Mouse (Mus musculus) midbrain, embryonic 15.5 days (tissue): ENCODE measurements at regions not wholly inside any gene's neighbourhood (a gene's known extent, or its start where the extent isn't known, plus 50 kb on each side); places are given as distances from the start of the nearest gene placed in this dataset.

Experiments
- ATAC-seq: fragments of 200-750 bp; cut with Nextera tagmentation; replicated peaks from 2 replicates; pipeline ENCODE4 v1.8.0; 2017; ENCODE audit warnings: moderate TSS enrichment
- H3K27ac ChIP-seq: fragments of 300-500 bp; sonication (generic); 2 replicates; pipeline ENCODE4 v1.5.1; 2015; ENCODE audit warnings: mild to moderate bottlenecking, inconsistent platforms
- H3K27me3 ChIP-seq: fragments of 300-500 bp; sonication (generic); replicated peaks from 2 replicates; pipeline ENCODE4 v1.6.1; 2015; ENCODE audit warnings: inconsistent platforms
- H3K36me3 ChIP-seq: fragments of 300-500 bp; sonication (generic); replicated peaks from 2 replicates; pipeline ENCODE4 v1.6.1; 2015; ENCODE audit warnings: inconsistent platforms
- H3K4me1 ChIP-seq: fragments of 300-500 bp; sonication (generic); 2 replicates; pipeline ENCODE4 v1.6.1; 2015; ENCODE audit warnings: inconsistent platforms
- H3K4me2 ChIP-seq: fragments of 300-500 bp; sonication (generic); 2 replicates; pipeline ENCODE4 v1.6.1; 2015; ENCODE audit warnings: inconsistent platforms, mild to moderate bottlenecking, moderate library complexity
- H3K4me3 ChIP-seq: fragments of 300-500 bp; sonication (generic); 2 replicates; pipeline ENCODE4 v1.5.1; 2015; ENCODE audit warnings: mild to moderate bottlenecking, inconsistent platforms
- H3K9ac ChIP-seq: fragments of 300-500 bp; sonication (generic); 2 replicates; pipeline ENCODE4 v1.6.1; 2015; ENCODE audit warnings: mild to moderate bottlenecking, inconsistent platforms
- H3K9me3 ChIP-seq: fragments of 300-500 bp; sonication (generic); 2 replicates; pipeline ENCODE4 v1.6.1; 2016; ENCODE audit warnings: inconsistent platforms
- WGBS: fragments of 180-500 bp; shearing (Covaris S2); methylation state at CpG from one replicate; pipeline ENCODE4 v1.1.7; 2015; ENCODE audit warnings: mixed read lengths; 5-methylcytosine and 5-hydroxymethylcytosine counted together

- no peak overlapping the region for H3K4me3 ChIP-seq
- H3K9me3 ChIP-seq = no peaks in the 10 kb centered on the region
- H3K4me2 ChIP-seq = no peak overlapping the region
- H3K36me3 ChIP-seq = no peaks in the 10 kb centered on the region
- no peaks in the 10 kb centered on the region for H3K4me1 ChIP-seq
- 49% methylated on average over 4 of the region's 4 CpGs for WGBS
- no peak overlapping the region for H3K27ac ChIP-seq
- no peak overlapping the region for H3K9ac ChIP-seq
- no peak for ATAC-seq
- H3K27me3 ChIP-seq = no peaks in the 10 kb centered on the region
Measured at GRCm38 (mm10) chr7:111969198-111969887, 54.0 kb upstream of the Usp47 start.

GRCm38 (mm10) chr7:111968261-111968660 is 55.0 kb upstream of the Usp47 start:
- no peak overlapping the region for H3K9ac ChIP-seq
- H3K27me3 ChIP-seq = no peaks in the 10 kb centered on the region
- no peak overlapping the region for H3K27ac ChIP-seq
- H3K4me1 ChIP-seq = no peaks in the 10 kb centered on the region
- H3K9me3 ChIP-seq = no peaks in the 10 kb centered on the region
- H3K36me3 ChIP-seq = no peaks in the 10 kb centered on the region
- H3K4me2 ChIP-seq = no peak overlapping the region
- ATAC-seq = no peak
- H3K4me3 ChIP-seq = no peak overlapping the region
- 29% methylated on average over 5 of the region's 5 CpGs for WGBS

- H3K36me3 ChIP-seq = no peaks in the 10 kb centered on the region
- H3K27ac ChIP-seq = no peak overlapping the region
- no peak overlapping the region for H3K9ac ChIP-seq
- no peak for ATAC-seq
- H3K9me3 ChIP-seq = no peaks in the 10 kb centered on the region
- WGBS = 86% methylated on average over 3 of the region's 3 CpGs
- no peak overlapping the region for H3K4me2 ChIP-seq
- H3K4me3 ChIP-seq = no peak overlapping the region
- no peaks in the 10 kb centered on the region for H3K4me1 ChIP-seq
- H3K27me3 ChIP-seq = no peaks in the 10 kb centered on the region
Measured at GRCm38 (mm10) chr7:111966716-111967115, 56.6 kb upstream of the Usp47 start.

GRCm38 (mm10) chr7:111963969-111964368 is 59.3 kb upstream of the Usp47 start:
- ATAC-seq = no peak
- Histone ChIP-seq H3K9ac (no peak overlapping the region), H3K4me1 (no peaks in the 10 kb centered on the region), H3K4me3 (no peak overlapping the region), H3K4me2 (no peak overlapping the region), H3K36me3 (no peaks in the 10 kb centered on the region), H3K27ac (no peak overlapping the region), H3K9me3 (no peaks in the 10 kb centered on the region), H3K27me3 (no peaks in the 10 kb centered on the region)
- 93% methylated on average over 1 of the region's 1 CpGs for WGBS

GRCm38 (mm10) chr7:111959977-111960376 is 63.3 kb upstream of the Usp47 start:
- Histone ChIP-seq H3K4me3 (no peak overlapping the region), H3K4me2 (no peak overlapping the region), H3K27me3 (no peaks in the 10 kb centered on the region), H3K4me1 (no peaks in the 10 kb centered on the region), H3K9ac (no peak overlapping the region), H3K36me3 (no peaks in the 10 kb centered on the region), H3K27ac (no peak overlapping the region), H3K9me3 (no peaks in the 10 kb centered on the region)
- WGBS = 86% methylated on average over 3 of the region's 3 CpGs
- no peak for ATAC-seq

- no peak overlapping the region for H3K4me2 ChIP-seq
- no peak overlapping the region for H3K27ac ChIP-seq
- 66% methylated on average over 2 of the region's 2 CpGs for WGBS
- no peak overlapping the region for H3K4me3 ChIP-seq
- no peaks in the 10 kb centered on the region for H3K36me3 ChIP-seq
- no peaks in the 10 kb centered on the region for H3K27me3 ChIP-seq
- no peak for ATAC-seq
- H3K9ac ChIP-seq = no peak overlapping the region
- no peaks in the 10 kb centered on the region for H3K9me3 ChIP-seq
- no peaks in the 10 kb centered on the region for H3K4me1 ChIP-seq
Measured at GRCm38 (mm10) chr7:111956671-111957070, 66.6 kb upstream of the Usp47 start.

- no peaks in the 10 kb centered on the region for H3K4me1 ChIP-seq
- H3K4me2 ChIP-seq = no peak overlapping the region
- H3K27me3 ChIP-seq = no peaks in the 10 kb centered on the region
- H3K4me3 ChIP-seq = no peak overlapping the region
- no peak overlapping the region for H3K27ac ChIP-seq
- no peaks in the 10 kb centered on the region for H3K9me3 ChIP-seq
- H3K9ac ChIP-seq = no peak overlapping the region
- 90% methylated on average over 4 of the region's 4 CpGs for WGBS
- H3K36me3 ChIP-seq = no peaks in the 10 kb centered on the region
- ATAC-seq = no peak
Measured at GRCm38 (mm10) chr7:111939631-111940030, 83.7 kb upstream of the Usp47 start.

- Histone ChIP-seq H3K9ac (no peak overlapping the region), H3K9me3 (no peaks in the 10 kb centered on the region), H3K4me3 (no peak overlapping the region), H3K4me1 (no peaks in the 10 kb centered on the region), H3K27me3 (no peaks in the 10 kb centered on the region), H3K36me3 (no peaks in the 10 kb centered on the region), H3K27ac (no peak overlapping the region), H3K4me2 (no peak overlapping the region)
- ATAC-seq = no peak
- WGBS = 81% methylated on average over 3 of the region's 3 CpGs
Measured at GRCm38 (mm10) chr7:111937547-111937946, 85.8 kb upstream of the Usp47 start.

GRCm38 (mm10) chr7:111937102-111937501 is 86.2 kb upstream of the Usp47 start:
- no peak overlapping the region for H3K4me3 ChIP-seq
- H3K4me1 ChIP-seq = no peaks in the 10 kb centered on the region
- H3K9me3 ChIP-seq = no peaks in the 10 kb centered on the region
- H3K27ac ChIP-seq = no peak overlapping the region
- no peaks in the 10 kb centered on the region for H3K36me3 ChIP-seq
- ATAC-seq = no peak
- no peaks in the 10 kb centered on the region for H3K27me3 ChIP-seq
- 76% methylated on average over 2 of the region's 2 CpGs for WGBS
- no peak overlapping the region for H3K4me2 ChIP-seq
- no peak overlapping the region for H3K9ac ChIP-seq

- WGBS = 94% methylated on average over 2 of the region's 2 CpGs
- no peak overlapping the region for H3K4me3 ChIP-seq
Measured at GRCm38 (mm10) chr7:111932725-111933124, 90.6 kb upstream of the Usp47 start.

GRCm38 (mm10) chr7:111919961-111920360 is 103.3 kb upstream of the Usp47 start:
- H3K4me1 ChIP-seq = no peaks in the 10 kb centered on the region
- no peak overlapping the region for H3K4me3 ChIP-seq
- H3K27me3 ChIP-seq = no peaks in the 10 kb centered on the region
- no peak overlapping the region for H3K4me2 ChIP-seq
- ATAC-seq = no peak
- 83% methylated on average over 1 of the region's 1 CpGs for WGBS
- H3K36me3 ChIP-seq = no peaks in the 10 kb centered on the region
- H3K9me3 ChIP-seq = no peaks in the 10 kb centered on the region
- H3K27ac ChIP-seq = no peak overlapping the region
- H3K9ac ChIP-seq = no peak overlapping the region

More at GRCm38 (mm10) chr7:111932725-111933124, 90.6 kb upstream of the Usp47 start:
- Histone ChIP-seq H3K4me2 (no peak overlapping the region), H3K27ac (no peak overlapping the region), H3K9me3 (no peaks in the 10 kb centered on the region), H3K9ac (no peak overlapping the region), H3K4me1 (0 out of 2 replicates have a peak, but pooled peaks cover 3% of the 10 kb centered on the region), H3K36me3 (no peaks in the 10 kb centered on the region), H3K27me3 (no peaks in the 10 kb centered on the region)
- no peak for ATAC-seq

- Histone ChIP-seq H3K4me2 (no peak overlapping the region), H3K9me3 (no peaks in the 10 kb centered on the region), H3K4me1 (no peaks in the 10 kb centered on the region), H3K4me3 (no peak overlapping the region), H3K9ac (no peak overlapping the region), H3K36me3 (no peaks in the 10 kb centered on the region), H3K27me3 (no peaks in the 10 kb centered on the region), H3K27ac (no peak overlapping the region)
- WGBS = 88% methylated on average over 7 of the region's 7 CpGs
- no peak for ATAC-seq
Measured at GRCm38 (mm10) chr7:111903741-111904231, 119.5 kb upstream of the Usp47 start.

GRCm38 (mm10) chr7:111897016-111897415 is 117.2 kb upstream of the Galnt18 start:
- H3K9me3 ChIP-seq = no peaks in the 10 kb centered on the region
- no peak overlapping the region for H3K9ac ChIP-seq
- no peaks in the 10 kb centered on the region for H3K27me3 ChIP-seq
- H3K4me2 ChIP-seq = no peak overlapping the region
- ATAC-seq = no peak
- no peak overlapping the region for H3K27ac ChIP-seq
- no peaks in the 10 kb centered on the region for H3K4me1 ChIP-seq
- no peak overlapping the region for H3K4me3 ChIP-seq
- H3K36me3 ChIP-seq = no peaks in the 10 kb centered on the region
- WGBS = 91% methylated on average over 1 of the region's 1 CpGs
